ENCODE assay signal across 8 mouse cellular contexts in the genomic region with DNA sequence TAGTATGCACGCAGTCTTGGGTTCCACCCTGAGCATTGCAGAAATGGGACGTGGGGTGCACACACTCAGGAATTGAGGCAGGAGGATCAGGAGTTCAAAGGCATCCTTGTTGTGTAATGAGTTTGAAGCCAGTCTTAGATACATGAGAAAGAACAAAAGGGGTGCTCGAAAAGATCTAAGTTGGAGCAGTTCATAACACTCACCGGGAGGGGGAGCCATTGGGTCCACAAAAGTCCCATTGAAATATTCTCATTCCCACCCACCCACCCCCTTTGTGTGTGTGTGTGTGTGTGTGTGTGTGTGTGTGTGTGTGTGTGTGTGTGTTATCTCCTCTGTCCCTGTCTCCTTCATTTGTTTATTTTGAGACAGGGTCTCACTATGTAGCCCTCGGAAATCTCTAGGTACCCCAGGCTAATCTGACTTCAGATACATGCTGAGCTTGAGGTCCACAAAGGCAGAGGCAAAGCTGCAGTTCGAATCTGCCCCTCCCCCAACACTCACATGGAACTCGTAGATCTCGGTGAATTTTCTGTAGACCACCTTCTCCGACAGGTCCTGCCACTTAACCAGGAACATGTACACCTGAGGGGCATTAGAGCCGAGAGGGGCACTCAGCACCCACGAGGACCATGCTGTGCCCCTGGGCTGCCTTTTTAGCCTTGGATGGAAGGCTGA. TPM values are rescaled to one million over a fixed set of nuclear protein-coding genes. Genes with fewer than 3 reads are reported as not detected.
DNase-seq lines count a peak whose midpoint lies in the region; ATAC-seq lines count a peak whose summit lies in the region.

No protein-coding gene starts in this region.

- ATAC-seq in limb, embryonic 15.5 days (ENCODE audit: insufficient number of reproducible peaks, low FRiP score, low TSS enrichment, low read depth), result no peak

- peaks cover 29% of the 10 kb centered on the region for H3K4me1 ChIP-seq in limb, embryonic 15.5 days

- H3K4me3 ChIP-seq in limb, embryonic 15.5 days, result no peak overlapping the region

- no peak overlapping the region for H3K9ac ChIP-seq in limb, embryonic 15.5 days

- peak overlapping the region; percentile 43; the same call in 1 of the 2 replicates for H3K27ac ChIP-seq in limb, embryonic 15.5 days

- peak; percentile 87 for DNase-seq in heart, adult 11 months
- DNase-seq in heart, adult 8-10 months (ENCODE audit: low spot score), result no peak
- peak; percentile 81 for DNase-seq in 416B (ENCODE audit: low read depth)
- peak; percentile 61 for DNase-seq in brain, adult 2 months (ENCODE audit: low read depth, low spot score)
- peak; percentile 67 for DNase-seq in thymus, postnatal 14 days
- DNase-seq in gastrocnemius, postnatal 4 days (ENCODE audit: low spot score in 2 of 2), result no peak
- DNase-seq in adrenal gland, adult 2 months, result no peak

- no peaks in the 10 kb centered on the region for H3K36me3 ChIP-seq in limb, embryonic 15.5 days

- no peaks in the 10 kb centered on the region for H3K9me3 ChIP-seq in limb, embryonic 15.5 days

- peaks cover 2% of the 10 kb centered on the region for H3K27me3 ChIP-seq in limb, embryonic 15.5 days

- 33% methylated on average over 11 of the region's 11 CpGs for WGBS in limb, embryonic 15.5 days

- no peak overlapping the region for H3K4me2 ChIP-seq in limb, embryonic 15.5 days

RNA-seq across cellular contexts. Expression of gene Ncf1, which starts 1.7 kb away (rescaled TPM):
- total RNA-seq in heart, adult 8-10 months (2022), result 10 to 100 TPM in 1 of 4 experiments, 1 to 10 TPM in 3; 2.8 to 10.1 (median 3.9) TPM
- polyA plus RNA-seq in limb, embryonic 15.5 days (2015; fragmentation: Nextera tagmentation; extraction: Ambion mirVana), result 12.3 and 13.1 TPM in 2 replicates
- 1 to 10 TPM; 6.4 to 7.7 TPM for total RNA-seq in gastrocnemius, postnatal 4 days (2021)
- total RNA-seq in adrenal gland, adult 2 months (2021), result 1 to 10 TPM; 8.9 to 9.2 TPM
- 15.7 and 16.9 TPM in 2 replicates for polyA plus RNA-seq in adrenal gland, adult 2 months (2012; rRNA removed)

RNA-seq across cellular contexts. Expression of gene Gtf2ird2, which starts 43.9 kb away (rescaled TPM):
- total RNA-seq in heart, adult 8-10 months (2022), result 1 to 10 TPM; 4.8 to 7.8 (median 5.8) TPM
- 7.6 and 8.4 TPM in 2 replicates for polyA plus RNA-seq in limb, embryonic 15.5 days (2015; fragmentation: Nextera tagmentation; extraction: Ambion mirVana)
- total RNA-seq in gastrocnemius, postnatal 4 days (2021), result 10 to 100 TPM in 1 of 2 experiments, 1 to 10 TPM in 1; 9.8 to 10.3 TPM
- 10 to 100 TPM in 1 of 2 experiments, 1 to 10 TPM in 1; 8.8 to 10.7 TPM for total RNA-seq in adrenal gland, adult 2 months (2021)
- polyA plus RNA-seq in adrenal gland, adult 2 months (2012; rRNA removed), result 5.2 and 5.3 TPM in 2 replicates

RNA-seq across cellular contexts. Expression of gene Rcc1l, which starts 51.1 kb away (rescaled TPM):
- 10 to 100 TPM; 32.2 to 40.2 (median 33.8) TPM for total RNA-seq in heart, adult 8-10 months (2022)
- polyA plus RNA-seq in limb, embryonic 15.5 days (2015; fragmentation: Nextera tagmentation; extraction: Ambion mirVana), result 27.4 and 30.3 TPM in 2 replicates
- total RNA-seq in gastrocnemius, postnatal 4 days (2021), result 10 to 100 TPM; 18.7 to 23.8 TPM
- total RNA-seq in adrenal gland, adult 2 months (2021), result 10 to 100 TPM; 20.8 to 32.3 TPM
- polyA plus RNA-seq in adrenal gland, adult 2 months (2012; rRNA removed), result 23.8 and 25.2 TPM in 2 replicates

Comparison
In these comparisons a context has a peak if more than half of its experiments do, and no peak if none do; other contexts are left out.
1. DNase-seq: peak in heart, adult 11 months (single experiment), 416B (single experiment), brain, adult 2 months (single experiment) and thymus, postnatal 14 days (single experiment); none in heart, adult 8-10 months (single experiment), gastrocnemius, postnatal 4 days (0 of 2) and adrenal gland, adult 2 months (single experiment).